Mouse (Mus musculus) small intestine, adult 2 months (tissue): ENCODE data around the gene Ttc37.

Experiments used
- CTCF ChIP-seq: fragments of 200-500 bp; IDR thresholded peaks from 2 replicates; pipeline ENCODE4 v1.5.1; 2012; ENCODE audit warnings: low read depth, mild to moderate bottlenecking, control low read depth, inconsistent platforms, low read length, moderate library complexity, mixed read lengths; ENCODE audit not compliant: insufficient replicate concordance, insufficient read length; ENCODE audit errors: extremely low read depth
- POLR2A ChIP-seq: fragments of 200-500 bp; IDR thresholded peaks from 2 replicates; pipeline ENCODE4 v1.6.1; 2012; ENCODE audit warnings: low read depth, mild to moderate bottlenecking, control low read depth, inconsistent platforms, low read length, moderate library complexity

DNA sequence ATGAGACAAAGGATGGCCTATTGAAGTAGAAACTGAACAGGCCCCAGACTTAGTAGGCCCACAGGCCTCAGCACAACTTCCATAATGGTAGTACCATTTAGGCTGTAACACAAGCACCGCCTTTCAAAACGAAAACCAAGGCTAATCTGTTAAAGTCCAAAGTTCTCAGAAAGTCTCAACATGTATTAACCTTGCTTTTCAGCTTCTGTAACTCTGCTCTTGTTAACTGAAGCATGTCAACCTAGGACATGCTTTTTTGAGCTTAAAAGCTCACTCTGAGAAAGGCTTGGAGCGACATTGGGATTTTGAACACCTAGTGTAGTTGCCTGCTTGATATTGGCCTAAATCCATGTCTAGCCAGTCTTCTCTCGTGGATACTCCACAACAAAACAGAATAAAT, 38.9 kb upstream of the Ttc37 start:
- TF ChIP-seq CTCF, result no peak
- no peak for TF ChIP-seq POLR2A
